Mouse (Mus musculus) olfactory bulb, adult 2 months (tissue): ENCODE measurements around the gene Tpm3. TPM values are rescaled to one million over a fixed set of nuclear protein-coding genes. Genes with fewer than 3 reads are reported as not detected.

Experiments
- H3K27ac ChIP-seq: fragments of 200-500 bp; 2 replicates; pipeline ENCODE4 v1.5.1; 2012; ENCODE audit warnings: low read depth, low read length; ENCODE audit not compliant: insufficient read depth
- H3K4me1 ChIP-seq: fragments of 200-500 bp; 2 replicates; pipeline ENCODE4 v1.6.1; 2012; ENCODE audit warnings: low read length; ENCODE audit not compliant: control insufficient read depth, insufficient read depth
- H3K4me3 ChIP-seq: fragments of 200-500 bp; 2 replicates; pipeline ENCODE4 v1.5.1; 2012; ENCODE audit warnings: mild to moderate bottlenecking, low read depth, low read length, moderate library complexity; ENCODE audit not compliant: insufficient read depth
- CTCF ChIP-seq: fragments of 200-500 bp; IDR thresholded peaks from 2 replicates; pipeline ENCODE4 v1.5.1; 2012; ENCODE audit warnings: low read depth, mild to moderate bottlenecking, low read length, moderate library complexity; ENCODE audit not compliant: insufficient read depth
- POLR2A ChIP-seq: fragments of 200-500 bp; IDR thresholded peaks from 2 replicates; pipeline ENCODE4 v1.6.1; 2012; ENCODE audit warnings: mild to moderate bottlenecking, low read depth, low read length, moderate library complexity; ENCODE audit not compliant: insufficient read depth
- WGBS: fragments of 180-500 bp; shearing (Covaris S2); methylation state at CpG from one replicate; pipeline ENCODE4 v1.1.7; 2018; 5-methylcytosine and 5-hydroxymethylcytosine counted together
- polyA plus RNA-seq: library from polyadenylated mRNA; stranded (reverse); fragments of >200 nt; gene quantifications from 2 replicates; pipeline ENCODE4 v1.2.4, GENCODE M21; 2012; ENCODE audit warnings: low replicate concordance; ENCODE audit not compliant: missing spikeins, insufficient read depth, insufficient read length

The Tpm3 gene
- polyA plus RNA-seq, 1 experiment = 441 TPM

GRCm38 (mm10) chr3:90139962-90140361 lies 67.5 kb downstream of the Tpm3 start:
- Histone ChIP-seq H3K27ac (no peak overlapping the region), H3K4me3 (no peak overlapping the region), H3K4me1 (no peaks in the 10 kb centered on the region)
- 98% methylated on average over 3 of the region's 3 CpGs for WGBS
- no peak for TF ChIP-seq CTCF
- TF ChIP-seq POLR2A = no peak

GRCm38 (mm10) chr3:90145461-90145860 lies 73.0 kb downstream of the Tpm3 start:
- H3K4me1 ChIP-seq = no peaks in the 10 kb centered on the region
- no peak overlapping the region for H3K4me3 ChIP-seq
- WGBS = 55% methylated on average over 3 of the region's 3 CpGs
- no peak for TF ChIP-seq CTCF
- no peak for TF ChIP-seq POLR2A
- no peak overlapping the region for H3K27ac ChIP-seq

DNA sequence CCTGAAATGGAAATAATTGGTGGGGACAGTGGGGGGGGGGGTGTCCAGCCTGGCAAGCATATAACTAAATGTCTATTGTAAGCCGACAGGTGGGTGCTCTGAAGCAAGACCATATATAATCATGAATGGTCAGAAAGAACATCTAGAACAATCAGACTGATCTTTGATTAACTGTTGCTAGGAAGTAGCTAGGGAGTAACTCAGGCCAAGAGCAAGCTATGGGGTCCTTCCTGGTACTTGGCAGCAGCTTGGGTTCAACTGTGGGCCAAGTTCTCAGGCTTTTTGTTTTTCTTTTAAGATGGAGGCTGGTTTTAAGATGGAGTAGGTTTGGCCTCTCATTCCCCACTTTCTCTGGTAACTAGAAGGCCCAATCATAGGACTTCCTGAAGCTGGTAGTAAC lies 74.2 kb downstream of the Tpm3 start:
- TF ChIP-seq POLR2A = no peak
- no peak for TF ChIP-seq CTCF
- 48% methylated on average over 1 of the region's 1 CpGs for WGBS
- Histone ChIP-seq H3K27ac (no peak overlapping the region), H3K4me1 (no peaks in the 10 kb centered on the region), H3K4me3 (no peak overlapping the region)

Other genes with a start within 250 kb of the Tpm3 start
- not detected in 2 replicates for gene She, start 241.3 kb upstream of the Tpm3 start, polyA plus RNA-seq
- not detected in 2 replicates for gene Il6ra, start 159.5 kb upstream of the Tpm3 start, polyA plus RNA-seq
- gene Atp8b2, start 109.1 kb upstream of the Tpm3 start, polyA plus RNA-seq = not detected in 2 replicates
- not detected in 2 replicates for gene Hax1, start 73.9 kb upstream of the Tpm3 start, polyA plus RNA-seq
- gene 4933434E20Rik, start 21.0 kb upstream of the Tpm3 start, polyA plus RNA-seq = not detected in 2 replicates
- 263 TPM in 1 of 2 replicates, not detected in the other for gene Ubap2l, start 20.0 kb upstream of the Tpm3 start, polyA plus RNA-seq
- not detected in 2 replicates for gene Nup210l, start 31.5 kb downstream of the Tpm3 start, polyA plus RNA-seq
- gene Rps27, start 141.0 kb downstream of the Tpm3 start, polyA plus RNA-seq = 2,782 TPM in 1 of 2 replicates, not detected in the other
- gene Rab13, start 141.0 kb downstream of the Tpm3 start, polyA plus RNA-seq = not detected in 2 replicates
- gene Jtb, start 158.9 kb downstream of the Tpm3 start, polyA plus RNA-seq = not detected in 2 replicates
- not detected in 2 replicates for gene Creb3l4, start 170.9 kb downstream of the Tpm3 start, polyA plus RNA-seq
- gene Slc39a1, start 175.5 kb downstream of the Tpm3 start, polyA plus RNA-seq = not detected in 2 replicates
- not detected in 2 replicates for gene Crtc2, start 181.5 kb downstream of the Tpm3 start, polyA plus RNA-seq
- gene Dennd4b, start 192.5 kb downstream of the Tpm3 start, polyA plus RNA-seq = not detected in 2 replicates
- gene Gatad2b, start 220.5 kb downstream of the Tpm3 start, polyA plus RNA-seq = 118 TPM in 1 of 2 replicates, not detected in the other